Mouse (Mus musculus) testis, adult 2 months (tissue): ENCODE measurements around the gene Msmb.

ENCODE experiments used
- CTCF ChIP-seq: fragments of 200-500 bp; IDR thresholded peaks from 2 replicates; pipeline ENCODE4 v1.5.1; 2012; ENCODE audit warnings: low read depth, mild to moderate bottlenecking, inconsistent platforms, low read length, moderate library complexity; ENCODE audit not compliant: control insufficient read depth, insufficient read depth, insufficient replicate concordance
- POLR2A ChIP-seq: fragments of 200-500 bp; IDR thresholded peaks from 2 replicates; pipeline ENCODE4 v1.6.1; 2012; ENCODE audit warnings: low read depth, mild to moderate bottlenecking, inconsistent platforms, low read length, moderate library complexity; ENCODE audit not compliant: control insufficient read depth

DNA sequence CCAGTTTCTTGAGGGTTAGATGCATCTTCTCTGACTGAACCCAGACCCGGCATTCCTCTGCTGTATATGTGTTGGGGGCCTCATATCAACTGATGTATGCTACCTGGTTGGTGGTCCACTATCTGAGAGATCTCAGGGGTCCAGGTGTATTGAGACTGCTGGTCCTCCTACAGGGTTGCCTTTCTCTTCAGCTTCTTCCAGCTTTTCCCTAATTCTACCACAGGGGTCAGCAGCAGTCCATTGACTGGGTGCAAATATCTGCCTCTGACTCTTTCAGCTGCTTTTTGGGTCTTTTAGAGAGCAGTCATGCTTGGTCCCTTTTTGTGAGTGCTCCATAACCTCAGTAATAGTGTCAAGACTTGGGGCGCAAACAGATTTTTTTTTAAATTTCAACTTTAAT lies 9.0 kb downstream of the Msmb start:
- TF ChIP-seq POLR2A, result no peak
- no peak for TF ChIP-seq CTCF
